Mouse (Mus musculus) lung, embryonic 15.5 days (tissue): ENCODE results near the gene Srpr. TPM values are rescaled to one million over a fixed set of nuclear protein-coding genes. Genes with fewer than 3 reads are reported as not detected.
A peak's percentile ranks its signal among the peaks of the same experiment; 100 is the strongest.

Experiments used
- ATAC-seq: fragments of 200-750 bp; cut with Nextera tagmentation; 2 replicates; pipeline ENCODE4 v1.8.0; 2017; ENCODE audit warnings: moderate number of reproducible peaks, borderline replicate concordance; ENCODE audit not compliant: low FRiP score, low TSS enrichment; ENCODE audit errors: extremely low read depth
- H3K27ac ChIP-seq: fragments of 300-500 bp; sonication (generic); 2 replicates; pipeline ENCODE4 v1.5.1; 2015; ENCODE audit warnings: moderate library complexity, mild to moderate bottlenecking, inconsistent platforms
- H3K27me3 ChIP-seq: fragments of 300-500 bp; sonication (generic); 2 replicates; pipeline ENCODE4 v1.6.1; 2015; ENCODE audit warnings: inconsistent platforms
- H3K36me3 ChIP-seq: fragments of 300-500 bp; sonication (generic); 2 replicates; pipeline ENCODE4 v1.6.1; 2015; ENCODE audit warnings: inconsistent platforms
- H3K4me1 ChIP-seq: fragments of 300-500 bp; sonication (generic); 2 replicates; pipeline ENCODE4 v1.6.1; 2015; ENCODE audit warnings: inconsistent platforms
- H3K4me2 ChIP-seq: fragments of 300-500 bp; sonication (generic); 2 replicates; pipeline ENCODE4 v1.6.1; 2015; ENCODE audit warnings: inconsistent platforms, mild to moderate bottlenecking, moderate library complexity
- H3K4me3 ChIP-seq: fragments of 300-500 bp; sonication (generic); 2 replicates; pipeline ENCODE4 v1.5.1; 2015; ENCODE audit warnings: mild to moderate bottlenecking, inconsistent platforms
- H3K9ac ChIP-seq: fragments of 300-500 bp; sonication (generic); 2 replicates; pipeline ENCODE4 v1.6.1; 2015; ENCODE audit warnings: inconsistent platforms
- H3K9me3 ChIP-seq: fragments of 300-500 bp; sonication (generic); 2 replicates; pipeline ENCODE4 v1.6.1; 2016; ENCODE audit warnings: inconsistent platforms
- WGBS: fragments of 180-500 bp; shearing (Covaris S2); methylation state at CpG from one replicate; pipeline ENCODE4 v1.1.7; 2015; 5-methylcytosine and 5-hydroxymethylcytosine counted together
- polyA plus RNA-seq: library from polyadenylated mRNA; unstranded; fragments of >200 nt; fragmentation: Nextera tagmentation; extraction: Ambion mirVana; gene quantifications from 2 replicates; pipeline ENCODE4 v1.2.1, GENCODE M21; 2015

Srpr gene
- polyA plus RNA-seq, 1 experiment from 2014 or later = 118 TPM

DNA sequence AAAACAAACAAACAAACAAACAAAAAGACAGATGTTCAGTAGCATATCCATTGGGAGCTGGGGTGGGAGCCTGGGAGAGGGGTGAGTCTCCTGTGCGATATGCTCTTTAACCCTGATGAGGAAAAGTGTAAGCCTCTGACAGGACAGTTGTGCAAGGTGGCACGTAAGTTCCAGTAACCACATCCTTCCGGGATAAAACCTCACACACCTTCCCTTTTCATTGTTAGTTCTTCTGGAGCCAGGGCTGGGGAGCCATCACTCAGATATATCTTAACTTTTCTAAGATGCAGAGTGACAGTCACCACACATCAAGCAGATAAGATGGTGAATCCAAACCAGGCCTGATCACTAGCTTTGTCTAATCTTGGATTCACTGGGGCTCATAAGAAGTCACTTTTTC lies 5.9 kb upstream of the Srpr start:
- Histone ChIP-seq H3K4me1 (0 out of 2 replicates have a peak, but pooled peaks cover under 1% of the 10 kb centered on the region), H3K36me3 (peaks cover 4% of the 10 kb centered on the region; the same call in 1 of the 2 replicates), H3K9me3 (no peaks in the 10 kb centered on the region), H3K4me3 (no peak overlapping the region), H3K9ac (no peak overlapping the region), H3K27me3 (no peaks in the 10 kb centered on the region), H3K27ac (no peak overlapping the region), H3K4me2 (no peak overlapping the region)
- no peak for ATAC-seq
- 90% methylated on average over 3 of the region's 3 CpGs for WGBS

DNA sequence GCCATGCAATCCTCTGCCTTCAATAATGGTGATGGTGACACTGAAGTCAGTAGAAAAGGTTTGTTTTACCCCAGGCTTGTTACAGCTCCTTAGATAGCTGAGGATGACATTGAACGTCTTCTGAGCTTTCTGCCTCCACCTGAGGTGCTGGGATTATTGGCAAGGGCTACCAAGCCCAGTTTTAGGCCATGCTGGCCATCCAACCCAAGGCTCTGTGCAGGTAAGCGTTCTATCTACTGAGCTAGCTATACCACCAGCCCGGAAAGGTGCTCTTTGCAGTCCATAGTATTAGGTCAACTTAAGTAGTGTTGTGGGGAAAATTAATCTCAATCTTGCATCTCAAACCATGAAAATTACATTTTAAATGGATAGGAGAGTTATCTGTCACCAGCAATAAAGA lies 2.4 kb upstream of the Srpr start:
- Histone ChIP-seq H3K4me2 (no peak overlapping the region), H3K27ac (no peak overlapping the region), H3K9ac (no peak overlapping the region), H3K4me3 (no peak overlapping the region), H3K36me3 (no peaks in the 10 kb centered on the region), H3K27me3 (no peaks in the 10 kb centered on the region), H3K4me1 (peaks cover 7% of the 10 kb centered on the region; the same call in 1 of the 2 replicates), H3K9me3 (no peaks in the 10 kb centered on the region)
- ATAC-seq = no peak
- WGBS = 90% methylated on average over 3 of the region's 3 CpGs

DNA sequence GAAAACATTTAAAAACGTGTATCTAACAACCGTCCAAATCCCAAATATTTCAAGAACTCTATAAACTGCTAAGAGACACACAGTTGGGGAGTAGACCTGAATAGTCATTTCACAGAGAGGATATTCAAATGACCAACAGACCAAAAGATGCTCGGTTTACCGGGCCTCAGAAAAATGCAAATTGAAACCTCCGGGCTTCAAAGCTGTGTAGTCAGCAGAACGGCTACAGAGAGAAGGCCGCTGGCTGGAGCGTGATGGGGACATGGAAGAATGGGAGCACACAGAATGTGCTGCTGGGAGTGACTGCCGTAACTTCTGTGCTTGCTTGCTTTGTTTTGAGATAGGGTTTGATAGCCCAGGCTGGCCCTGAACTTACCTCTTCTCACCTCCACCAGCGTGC lies 1.6 kb upstream of the Srpr start:
- ATAC-seq = no peak
- no peak overlapping the region for H3K27ac ChIP-seq
- H3K4me3 ChIP-seq = no peak overlapping the region
- no peaks in the 10 kb centered on the region for H3K27me3 ChIP-seq
- 76% methylated on average over 10 of the region's 10 CpGs for WGBS
- H3K4me2 ChIP-seq = no peak overlapping the region
- H3K9me3 ChIP-seq = no peaks in the 10 kb centered on the region
- H3K36me3 ChIP-seq = no peaks in the 10 kb centered on the region
- H3K4me1 ChIP-seq = peaks cover 7% of the 10 kb centered on the region; the same call in 1 of the 2 replicates
- H3K9ac ChIP-seq = no peak overlapping the region

DNA sequence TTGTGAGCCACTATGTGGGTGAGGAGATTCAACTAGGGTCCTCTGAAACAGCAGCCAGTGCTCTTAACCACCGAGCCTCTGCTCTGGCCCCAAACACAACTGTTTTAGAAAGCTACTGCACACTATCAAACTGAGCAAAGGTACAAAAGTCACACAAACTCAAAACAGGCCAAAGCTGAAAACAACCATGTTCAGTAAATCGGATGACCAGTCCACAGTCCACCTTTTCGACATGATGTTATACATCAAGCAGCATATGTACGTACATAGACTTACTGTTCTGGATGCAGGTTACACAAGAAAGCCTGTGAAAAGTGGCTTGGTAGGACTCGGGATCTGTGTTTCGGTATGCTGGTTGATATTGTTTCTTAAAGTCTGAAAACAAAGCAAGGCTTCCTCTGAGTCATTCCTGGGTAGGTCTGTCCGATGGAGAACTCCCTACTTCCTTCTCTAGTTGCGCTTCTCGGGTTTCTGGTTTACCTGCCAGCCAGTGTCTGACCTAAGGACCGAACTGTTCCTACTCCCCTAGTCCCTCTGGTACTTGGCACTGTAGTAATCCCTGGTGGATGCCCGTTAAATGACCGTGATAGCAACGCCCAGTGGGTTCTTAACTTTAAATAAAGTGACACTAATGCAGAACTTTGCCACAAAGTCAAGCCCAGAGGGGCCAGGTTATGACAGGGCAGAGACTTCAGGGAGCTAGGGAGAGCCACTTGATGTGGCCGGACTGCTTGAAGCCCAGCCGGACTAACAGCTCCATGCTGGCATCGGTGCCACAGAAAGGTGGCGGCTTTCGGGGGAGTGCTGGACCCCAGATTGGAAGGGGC lies 817 bp upstream of the Srpr start:
- Histone ChIP-seq H3K27ac (peak overlapping the region; percentile 48; the same call in 1 of the 2 replicates), H3K36me3 (0 out of 2 replicates have a peak, but pooled peaks cover under 1% of the 10 kb centered on the region), H3K9ac (peak overlapping the region; percentile 65), H3K4me3 (peak overlapping the region; percentile 64), H3K9me3 (no peaks in the 10 kb centered on the region), H3K4me1 (peaks cover 7% of the 10 kb centered on the region; the same call in 1 of the 2 replicates), H3K27me3 (no peaks in the 10 kb centered on the region), H3K4me2 (peak overlapping the region; percentile 74)
- ATAC-seq = peak; percentile 61
- WGBS = 21% methylated on average over 18 of the region's 18 CpGs

DNA sequence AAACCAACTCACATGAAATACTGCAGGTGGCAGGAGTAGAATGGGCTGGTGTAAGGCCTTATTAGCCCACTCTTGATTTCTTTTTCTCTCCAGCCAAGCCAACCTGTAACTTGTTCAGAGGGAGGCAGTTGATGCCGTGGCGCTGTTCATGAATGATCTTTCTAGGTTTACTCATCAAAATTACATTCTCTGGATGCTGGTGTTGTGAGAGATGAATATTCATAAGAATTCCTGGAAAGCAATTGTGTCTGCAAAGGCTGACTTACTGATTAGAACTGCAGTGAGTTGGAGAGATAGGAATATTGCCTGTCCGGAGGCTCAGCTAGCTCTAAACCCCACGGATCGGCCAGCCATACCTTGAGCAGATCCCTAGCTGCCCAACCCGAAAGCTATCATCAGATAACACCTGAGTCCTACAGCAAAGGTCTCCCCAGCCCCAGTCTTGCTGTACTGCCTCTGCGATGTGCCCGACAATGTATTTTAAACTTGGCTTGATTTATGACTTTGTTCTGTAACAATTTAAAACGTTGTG lies 620 bp downstream of the Srpr start:
- Histone ChIP-seq H3K36me3 (0 out of 2 replicates have a peak, but pooled peaks cover 12% of the 10 kb centered on the region), H3K9me3 (no peaks in the 10 kb centered on the region), H3K27me3 (no peaks in the 10 kb centered on the region), H3K4me1 (peaks cover 7% of the 10 kb centered on the region; the same call in 1 of the 2 replicates), H3K27ac (no peak overlapping the region), H3K4me3 (peak overlapping the region; percentile 64), H3K4me2 (peak overlapping the region; percentile 74), H3K9ac (peak overlapping the region; percentile 65)
- no peak for ATAC-seq
- WGBS = 52% methylated on average over 9 of the region's 9 CpGs

DNA sequence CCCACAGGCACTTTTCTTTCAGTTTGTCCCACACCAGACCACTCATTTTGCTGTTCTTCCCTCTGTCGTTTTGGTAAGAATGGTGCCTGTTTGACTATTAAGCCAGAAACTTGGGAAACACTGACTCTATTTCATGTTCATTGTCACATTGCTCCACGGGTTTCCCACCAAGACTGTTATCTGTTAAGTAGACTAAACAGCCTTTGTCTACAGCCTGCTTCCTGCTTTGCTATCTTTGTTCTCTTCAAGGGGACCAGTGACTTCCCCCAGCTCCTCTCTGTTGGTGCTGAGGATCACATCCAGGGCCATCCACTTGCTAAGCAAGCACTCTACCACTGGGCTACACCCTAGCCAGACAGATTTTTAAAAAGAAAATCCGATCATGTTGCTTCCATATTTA lies 3.6 kb downstream of the Srpr start:
- Histone ChIP-seq H3K27ac (no peak overlapping the region), H3K4me2 (no peak overlapping the region), H3K36me3 (peaks cover 40% of the 10 kb centered on the region)

DNA sequence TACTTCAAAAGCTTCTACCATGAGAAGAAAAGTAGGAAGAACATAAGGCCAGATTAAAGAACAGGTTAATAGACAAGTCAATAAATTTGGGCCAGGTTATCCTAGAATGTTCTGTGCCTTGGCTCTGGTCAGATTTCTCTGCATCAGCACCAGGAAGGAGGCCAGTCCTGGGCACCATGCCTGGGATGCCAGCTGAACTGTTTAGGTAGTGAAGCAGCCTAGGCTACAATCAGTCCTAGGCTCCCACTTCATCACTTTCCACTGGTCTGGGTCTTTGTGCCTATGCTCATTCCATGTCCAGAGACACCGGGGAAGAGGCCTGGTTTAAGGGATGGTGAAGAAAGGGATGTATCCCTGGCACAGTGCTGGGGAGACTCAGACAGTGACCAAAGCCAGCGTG lies 4.4 kb downstream of the Srpr start:
- H3K9ac ChIP-seq = no peak overlapping the region
- no peaks in the 10 kb centered on the region for H3K9me3 ChIP-seq
- no peak overlapping the region for H3K4me3 ChIP-seq
- ATAC-seq = no peak
- 91% methylated on average over 2 of the region's 2 CpGs for WGBS
- H3K36me3 ChIP-seq = peaks cover 44% of the 10 kb centered on the region
- H3K4me2 ChIP-seq = no peak overlapping the region
- H3K27ac ChIP-seq = no peak overlapping the region
- H3K4me1 ChIP-seq = peaks cover 7% of the 10 kb centered on the region; the same call in 1 of the 2 replicates
- H3K27me3 ChIP-seq = no peaks in the 10 kb centered on the region

More for the DNA sequence above, 3.6 kb downstream of the Srpr start:
- WGBS = 40% methylated on average over 3 of the region's 3 CpGs
- no peaks in the 10 kb centered on the region for H3K9me3 ChIP-seq
- H3K27me3 ChIP-seq = no peaks in the 10 kb centered on the region
- H3K9ac ChIP-seq = no peak overlapping the region
- H3K4me3 ChIP-seq = no peak overlapping the region
- peaks cover 7% of the 10 kb centered on the region; the same call in 1 of the 2 replicates for H3K4me1 ChIP-seq
- ATAC-seq = no peak

DNA sequence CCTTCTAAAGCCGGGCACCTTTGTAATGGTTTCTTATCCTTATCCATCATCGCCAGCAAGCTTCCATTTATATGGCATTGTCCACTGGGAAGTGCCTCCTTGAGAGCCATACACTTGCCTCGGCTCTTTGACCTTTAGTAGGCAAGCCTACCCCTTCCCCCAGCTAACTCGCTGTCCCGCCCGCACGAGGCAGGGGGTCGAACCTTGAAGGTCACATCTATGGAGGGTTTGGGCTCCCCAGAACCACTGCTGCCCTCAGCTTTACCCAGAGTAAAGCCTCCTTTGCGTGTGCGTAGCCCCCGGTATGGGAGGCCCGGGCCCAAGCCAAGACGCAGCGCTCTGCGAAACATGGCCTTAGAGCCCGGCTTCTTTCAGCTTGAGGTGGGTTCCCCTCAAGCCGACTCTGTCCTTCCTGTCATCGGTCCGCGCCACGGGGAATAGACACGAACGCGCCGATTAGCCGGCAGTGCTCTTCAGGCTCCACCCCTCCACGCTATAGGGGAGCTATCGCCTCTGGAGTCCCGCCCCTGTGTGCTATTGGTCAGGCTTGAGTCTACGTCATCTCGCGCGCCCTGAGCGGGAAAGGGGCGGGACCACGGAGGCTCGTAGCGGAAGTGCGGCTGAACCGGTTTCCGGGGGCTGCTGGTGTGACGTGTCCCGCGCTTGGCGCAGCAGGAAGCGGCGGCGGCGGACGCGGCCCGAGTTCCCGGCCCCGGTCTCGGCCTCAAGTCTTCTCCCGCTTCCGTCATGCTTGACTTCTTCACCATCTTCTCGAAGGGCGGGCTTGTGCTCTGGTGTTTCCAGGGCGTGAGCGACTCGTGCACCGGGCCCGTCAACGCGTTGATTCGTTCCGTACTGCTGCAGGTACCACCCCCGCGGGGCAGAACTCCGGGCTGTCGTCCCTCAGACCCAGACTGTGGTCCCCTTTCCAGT lies 10.8 kb downstream of the Srpr start, which contains the start of gene Foxred1:
Gene Foxred1 (minus strand): TSS at position 514 of the 933 bp plus-strand sequence.
- under 1% methylated on average over 72 of the region's 72 CpGs for WGBS
- Histone ChIP-seq H3K4me1 (peaks cover 16% of the 10 kb centered on the region), H3K4me3 (peak within 1 kb of the TSS; percentile 76), H3K9me3 (no peaks in the 10 kb centered on the region), H3K27ac (peak within 1 kb of the TSS; percentile 66), H3K36me3 (peaks cover 65% of the 10 kb centered on the region), H3K27me3 (no peaks in the 10 kb centered on the region), H3K9ac (peak within 1 kb of the TSS; percentile 76), H3K4me2 (peak within 1 kb of the TSS; percentile 82)
- ATAC-seq = peak; percentile 100

DNA sequence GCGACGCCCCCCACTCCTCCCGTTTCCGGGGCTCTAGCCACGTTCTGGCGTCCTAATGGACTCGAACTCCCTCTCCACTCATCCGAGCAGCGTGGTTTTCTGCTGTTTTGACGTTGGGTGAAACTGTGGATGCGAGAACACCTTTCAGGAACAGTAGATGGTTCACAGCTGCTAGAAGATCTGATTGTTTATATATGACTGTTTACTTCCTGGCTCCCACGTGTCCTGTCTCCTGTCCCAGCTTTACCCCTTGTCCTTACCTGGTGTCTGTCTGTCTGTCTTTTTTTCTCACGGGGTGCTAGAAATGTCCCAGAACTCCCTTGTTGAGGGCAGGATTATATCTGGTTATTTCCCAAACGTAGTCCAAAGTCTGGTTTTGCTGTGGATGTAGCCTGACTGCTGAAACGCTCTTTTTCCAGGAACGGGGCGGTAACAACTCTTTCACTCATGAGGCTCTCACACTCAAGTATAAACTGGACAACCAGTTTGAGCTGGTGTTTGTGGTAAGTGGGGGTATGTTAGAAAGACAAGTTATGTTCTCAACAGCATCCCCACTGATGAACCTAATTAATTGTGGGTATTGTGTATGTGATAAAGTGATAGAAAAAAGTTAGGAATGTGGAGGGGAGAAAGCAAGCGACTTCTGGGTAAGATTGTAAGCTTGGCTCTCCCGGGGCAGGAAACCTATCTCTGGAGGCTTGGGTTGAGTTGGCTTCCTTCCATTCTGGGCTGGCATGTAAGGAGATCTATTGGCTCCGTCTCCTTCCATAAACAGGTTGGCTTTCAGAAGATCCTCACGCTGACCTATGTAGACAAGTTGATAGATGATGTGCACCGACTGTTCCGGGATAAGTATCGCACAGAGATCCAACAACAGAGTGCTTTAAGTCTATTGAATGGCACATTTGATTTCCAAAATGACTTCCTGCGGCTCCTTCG lies 11.9 kb downstream of the Srpr start:
- Histone ChIP-seq H3K9ac (peak overlapping the region; percentile 76), H3K27me3 (no peaks in the 10 kb centered on the region), H3K9me3 (no peaks in the 10 kb centered on the region), H3K4me2 (peak overlapping the region; percentile 58), H3K4me3 (peak overlapping the region; percentile 76), H3K4me1 (peaks cover 16% of the 10 kb centered on the region), H3K27ac (peak overlapping the region; percentile 64), H3K36me3 (peaks cover 63% of the 10 kb centered on the region)
- ATAC-seq = no peak
- WGBS = 22% methylated on average over 26 of the region's 26 CpGs

DNA sequence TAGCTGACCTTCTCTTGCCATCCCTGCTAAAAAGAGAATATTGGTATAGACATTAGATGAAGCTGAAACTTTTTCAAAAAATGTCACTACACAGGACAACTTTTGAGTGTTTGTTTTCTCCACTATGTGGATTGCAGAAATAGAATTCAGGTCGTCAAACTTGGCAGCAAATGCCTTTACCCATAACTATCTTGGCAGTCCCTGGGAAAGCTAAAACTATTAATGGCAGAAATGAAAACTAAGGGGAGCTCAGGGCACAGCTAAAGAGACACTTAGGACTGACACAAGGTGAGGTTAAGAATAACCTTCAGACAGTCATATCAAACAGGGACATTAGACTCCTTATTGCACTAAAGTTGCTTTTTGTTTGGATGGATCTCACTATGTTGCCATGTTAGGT lies 18.0 kb downstream of the Srpr start:
- Histone ChIP-seq H3K4me3 (no peak overlapping the region), H3K4me2 (no peak overlapping the region), H3K9ac (no peak overlapping the region), H3K36me3 (peaks cover 81% of the 10 kb centered on the region), H3K27ac (no peak overlapping the region), H3K27me3 (no peaks in the 10 kb centered on the region), H3K9me3 (no peaks in the 10 kb centered on the region), H3K4me1 (no peaks in the 10 kb centered on the region)
- 75% methylated on average over 1 of the region's 1 CpGs for WGBS
- ATAC-seq = no peak
